ENCODE assay signal across 8 mouse cellular contexts in the genomic region with DNA sequence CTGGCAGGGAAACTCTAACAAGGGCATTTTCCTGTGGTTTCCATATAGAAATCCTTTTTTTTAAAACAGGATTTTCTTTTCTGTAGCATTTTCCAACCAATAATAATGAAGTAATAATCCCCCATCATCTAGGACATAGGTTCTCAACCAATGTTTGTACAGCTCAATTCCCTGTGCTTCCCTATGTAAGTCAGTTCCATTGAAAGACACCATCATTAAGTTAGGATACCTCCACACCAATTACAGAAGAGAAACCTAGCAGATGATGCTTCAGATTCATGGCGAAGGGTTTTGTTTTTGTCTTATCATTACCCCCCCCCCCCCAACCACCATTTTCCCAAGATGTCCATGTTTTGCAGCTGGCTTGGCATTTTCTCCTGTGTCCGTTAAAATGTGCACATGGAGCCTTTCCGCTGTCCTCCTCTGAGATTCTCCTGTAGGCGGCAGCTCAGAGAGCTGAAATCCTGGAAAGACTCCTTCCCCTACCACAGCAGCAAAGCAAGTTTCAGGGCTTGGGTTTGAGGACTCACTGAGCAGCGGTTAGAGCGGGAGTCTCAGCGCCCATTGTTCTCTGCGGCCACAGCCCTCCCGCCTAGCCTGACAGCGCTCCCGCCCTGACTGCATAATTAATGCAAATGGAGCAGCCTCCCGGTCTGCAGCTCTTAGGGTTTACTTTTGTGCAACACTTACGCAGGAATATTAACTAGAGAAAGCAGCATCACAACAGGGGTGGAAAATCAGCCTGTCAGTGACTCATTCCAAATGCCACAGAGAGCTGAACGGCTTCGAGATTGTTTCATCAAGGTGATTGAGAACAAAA.
DNase-seq lines count a peak whose midpoint lies in the region; ATAC-seq and TF ChIP-seq lines count a peak whose summit lies in the region.

No protein-coding gene starts in this region.

- no peaks in the 10 kb centered on the region for H3K9me3 ChIP-seq in embryonic facial prominence, embryonic 10.5 days
- no peaks in the 10 kb centered on the region for H3K9me3 ChIP-seq in limb, embryonic 12.5 days
- H3K9me3 ChIP-seq in midbrain, embryonic 14.5 days (ENCODE audit: control insufficient read depth, low read length), result no peaks in the 10 kb centered on the region

- peak; percentile 73 for DNase-seq in 3T3-L1 (ENCODE audit: low read depth, low spot score)
- DNase-seq in adrenal gland, postnatal 14 days, result peak; percentile 68
- DNase-seq in embryonic facial prominence, embryonic 10.5 days (ENCODE audit: low spot score), result peak; percentile 83
- peak; percentile 56 to 66 for DNase-seq in heart, adult 2 months
- DNase-seq in kidney, adult 2 months, result peak; percentile 59
- peak; percentile 91 for DNase-seq in midbrain, embryonic 14.5 days
- DNase-seq in spleen, postnatal 4 days (ENCODE audit: low spot score in 2 of 2), result peak; percentile 18 to 65

- TF ChIP-seq CTCF in heart, adult 2 months (IDR thresholded peaks at IDR 0.05), result peak; percentile 49
- 0 out of 2 replicates have a peak, but pooled peaks have one; percentile 19 for TF ChIP-seq CTCF in kidney, adult 2 months (conservative IDR thresholded peaks at IDR 0.05; ENCODE audit: insufficient read depth, insufficient read length, low read depth, low read length)

- H3K4me1 ChIP-seq in embryonic facial prominence, embryonic 10.5 days, result peaks cover 60% of the 10 kb centered on the region
- H3K4me1 ChIP-seq in heart, adult 2 months (ENCODE audit: control insufficient read depth, insufficient read depth, low read length), result no peaks in the 10 kb centered on the region; the same call in 1 of the 2 replicates
- H3K4me1 ChIP-seq in kidney, adult 2 months (ENCODE audit: control insufficient read depth, insufficient read depth, low read length), result no peaks in the 10 kb centered on the region
- H3K4me1 ChIP-seq in limb, embryonic 12.5 days (replicated peaks), result peaks cover 37% of the 10 kb centered on the region
- H3K4me1 ChIP-seq in midbrain, embryonic 14.5 days (ENCODE audit: control insufficient read depth, insufficient read depth, low read length), result peaks cover 64% of the 10 kb centered on the region

- no peaks in the 10 kb centered on the region for H3K79me2 ChIP-seq in heart, adult 2 months (replicated peaks; ENCODE audit: control insufficient read depth, insufficient read depth, low read length)

- peak overlapping the region; percentile 85 for H3K4me2 ChIP-seq in limb, embryonic 12.5 days
- peak overlapping the region; percentile 68 for H3K4me2 ChIP-seq in midbrain, embryonic 14.5 days (ENCODE audit: low read length)

- TF ChIP-seq EP300 in heart, adult 2 months (IDR thresholded peaks at IDR 0.05; ENCODE audit: insufficient read depth, low read depth, low read length), result 0 out of 2 replicates have a peak, but pooled peaks have one; percentile 24

- H3K4me3 ChIP-seq in embryonic facial prominence, embryonic 10.5 days, result peak overlapping the region; percentile 65
- H3K4me3 ChIP-seq in heart, adult 2 months, result peak overlapping the region; percentile 59
- H3K4me3 ChIP-seq in kidney, adult 2 months (ENCODE audit: insufficient read depth, low read depth, low read length), result peak overlapping the region; percentile 52
- H3K4me3 ChIP-seq in limb, embryonic 12.5 days (replicated peaks), result peak overlapping the region; percentile 50
- peak overlapping the region; percentile 40 for H3K4me3 ChIP-seq in midbrain, embryonic 14.5 days (replicated peaks; ENCODE audit: low read depth, low read length)

- no peaks in the 10 kb centered on the region for H3K27me3 ChIP-seq in embryonic facial prominence, embryonic 10.5 days (replicated peaks; ENCODE audit: low read depth, poor library complexity, severe bottlenecking)
- no peaks in the 10 kb centered on the region for H3K27me3 ChIP-seq in heart, adult 2 months (ENCODE audit: control insufficient read depth, insufficient read depth, low read length)
- no peaks in the 10 kb centered on the region for H3K27me3 ChIP-seq in kidney, adult 2 months (replicated peaks; ENCODE audit: control insufficient read depth, insufficient read depth, low read length)
- H3K27me3 ChIP-seq in limb, embryonic 12.5 days, result no peaks in the 10 kb centered on the region
- H3K27me3 ChIP-seq in midbrain, embryonic 14.5 days (ENCODE audit: control insufficient read depth, insufficient read depth, low read length), result no peaks in the 10 kb centered on the region

- H3K36me3 ChIP-seq in embryonic facial prominence, embryonic 10.5 days (replicated peaks), result no peaks in the 10 kb centered on the region
- H3K36me3 ChIP-seq in heart, adult 2 months (ENCODE audit: control insufficient read depth, insufficient read depth, low read length), result no peaks in the 10 kb centered on the region; the same call in 1 of the 2 replicates
- no peaks in the 10 kb centered on the region for H3K36me3 ChIP-seq in kidney, adult 2 months (ENCODE audit: control insufficient read depth, insufficient read depth, low read length)
- H3K36me3 ChIP-seq in limb, embryonic 12.5 days, result no peaks in the 10 kb centered on the region
- H3K36me3 ChIP-seq in midbrain, embryonic 14.5 days (ENCODE audit: control insufficient read depth, insufficient read depth, low read length), result no peaks in the 10 kb centered on the region

- TF ChIP-seq POLR2A in heart, adult 2 months (IDR thresholded peaks at IDR 0.05; ENCODE audit: insufficient read depth, low read depth, low read length), result no peak
- TF ChIP-seq POLR2A in kidney, adult 2 months (IDR thresholded peaks at IDR 0.05; ENCODE audit: low read depth, low read length), result no peak

- intact Hi-C loops in heart, adult 2 months (cut with DNase I), result no loop called here

- H3K27ac ChIP-seq in embryonic facial prominence, embryonic 10.5 days (replicated peaks), result peak overlapping the region; percentile 94
- peak overlapping the region; percentile 41 for H3K27ac ChIP-seq in heart, adult 2 months
- H3K27ac ChIP-seq in kidney, adult 2 months (ENCODE audit: insufficient read depth, low read depth, low read length), result no peak overlapping the region
- H3K27ac ChIP-seq in limb, embryonic 12.5 days, result peak overlapping the region; percentile 75
- peak overlapping the region; percentile 87 for H3K27ac ChIP-seq in midbrain, embryonic 14.5 days (replicated peaks; ENCODE audit: low read depth, low read length)

- WGBS in embryonic facial prominence, embryonic 10.5 days, result under 1% methylated on average over 15 of the region's 15 CpGs
- 1% methylated on average over 15 of the region's 15 CpGs for WGBS in heart, adult 2 months
- 1% methylated on average over 15 of the region's 15 CpGs for WGBS in kidney, adult 2 months
- 1% methylated on average over 15 of the region's 15 CpGs for WGBS in limb, embryonic 12.5 days
- under 1% methylated on average over 15 of the region's 15 CpGs for WGBS in midbrain, embryonic 14.5 days

- ATAC-seq in limb, embryonic 12.5 days (ENCODE audit: insufficient number of reproducible peaks, insufficient read depth, low FRiP score, low TSS enrichment, low read depth), result no peak
- peak; percentile 93 for ATAC-seq in midbrain, embryonic 14.5 days (ENCODE audit: low FRiP score, low TSS enrichment)

- H3K9ac ChIP-seq in heart, adult 2 months (ENCODE audit: low read depth, low read length), result peak overlapping the region; percentile 60
- H3K9ac ChIP-seq in limb, embryonic 12.5 days (replicated peaks), result peak overlapping the region; percentile 65
- peak overlapping the region; percentile 65 for H3K9ac ChIP-seq in midbrain, embryonic 14.5 days (replicated peaks; ENCODE audit: low read length)
